Mouse (Mus musculus) testis, adult 2 months (tissue): ENCODE measurements around the gene Fbxo2. TPM values are rescaled to one million over a fixed set of nuclear protein-coding genes. Genes with fewer than 3 reads are reported as not detected.
A peak's percentile ranks its signal among the peaks of the same experiment; 100 is the strongest.

Experiments used
- H3K27ac ChIP-seq: fragments of 200-500 bp; 2 replicates; pipeline ENCODE4 v1.5.1; 2012; ENCODE audit warnings: low read depth, low read length; ENCODE audit not compliant: control insufficient read depth, insufficient read depth
- H3K27me3 ChIP-seq: fragments of 200-500 bp; 2 replicates; pipeline ENCODE4 v1.6.1; 2012; ENCODE audit warnings: mild to moderate bottlenecking, low read length, moderate library complexity; ENCODE audit not compliant: control insufficient read depth, insufficient read depth
- H3K36me3 ChIP-seq: fragments of 200-500 bp; 2 replicates; pipeline ENCODE4 v1.6.1; 2012; ENCODE audit warnings: mild to moderate bottlenecking, low read length; ENCODE audit not compliant: control insufficient read depth, insufficient read depth
- H3K4me1 ChIP-seq: fragments of 200-500 bp; 2 replicates; pipeline ENCODE4 v1.6.1; 2012; ENCODE audit warnings: low read length; ENCODE audit not compliant: control insufficient read depth, insufficient read depth
- H3K4me3 ChIP-seq: fragments of 200-500 bp; 2 replicates; pipeline ENCODE4 v1.5.1; 2012; ENCODE audit warnings: low read depth, mild to moderate bottlenecking, low read length, moderate library complexity, mixed read lengths; ENCODE audit not compliant: control insufficient read depth
- CTCF ChIP-seq: fragments of 200-500 bp; IDR thresholded peaks from 2 replicates; pipeline ENCODE4 v1.5.1; 2012; ENCODE audit warnings: low read depth, mild to moderate bottlenecking, inconsistent platforms, low read length, moderate library complexity; ENCODE audit not compliant: control insufficient read depth, insufficient read depth, insufficient replicate concordance
- POLR2A ChIP-seq: fragments of 200-500 bp; IDR thresholded peaks from 2 replicates; pipeline ENCODE4 v1.6.1; 2012; ENCODE audit warnings: low read depth, mild to moderate bottlenecking, inconsistent platforms, low read length, moderate library complexity; ENCODE audit not compliant: control insufficient read depth
- polyA plus RNA-seq: library from polyadenylated mRNA; depleted of rRNA; stranded (reverse); fragments of >200 nt; gene quantifications from 2 replicates; pipeline ENCODE4 v1.2.3, GENCODE M21; 2012

The Fbxo2 gene
- polyA plus RNA-seq, 1 experiment = 41.2 TPM

DNA sequence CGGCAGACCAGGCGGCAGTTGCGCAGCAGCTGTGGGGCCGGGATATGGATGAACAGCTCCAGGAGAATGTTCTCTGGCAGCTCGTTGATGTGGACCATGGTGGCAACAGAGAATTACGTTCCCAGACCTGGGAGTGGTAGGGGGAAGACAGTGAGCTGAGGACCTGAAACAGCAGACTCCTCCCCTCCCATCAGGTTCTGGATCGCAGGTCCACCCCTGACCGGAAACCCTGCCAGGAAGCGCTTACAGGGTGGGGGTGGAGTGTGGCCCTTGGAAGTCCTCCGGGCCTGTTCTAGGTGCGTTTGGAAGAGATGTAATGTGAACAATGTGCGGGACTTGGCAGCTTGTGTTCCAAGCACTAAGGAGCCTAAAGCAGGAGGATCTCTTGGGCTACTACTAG, 10.9 kb upstream of the Fbxo2 start:
- Histone ChIP-seq H3K4me1 (peaks cover 20% of the 10 kb centered on the region), H3K36me3 (no peaks in the 10 kb centered on the region; the same call in 1 of the 2 replicates), H3K27ac (peak overlapping the region; percentile 71; the same call in 1 of the 2 replicates), H3K4me3 (peak overlapping the region; percentile 74), H3K27me3 (no peaks in the 10 kb centered on the region)
- TF ChIP-seq POLR2A = no peak
- TF ChIP-seq CTCF = no peak

DNA sequence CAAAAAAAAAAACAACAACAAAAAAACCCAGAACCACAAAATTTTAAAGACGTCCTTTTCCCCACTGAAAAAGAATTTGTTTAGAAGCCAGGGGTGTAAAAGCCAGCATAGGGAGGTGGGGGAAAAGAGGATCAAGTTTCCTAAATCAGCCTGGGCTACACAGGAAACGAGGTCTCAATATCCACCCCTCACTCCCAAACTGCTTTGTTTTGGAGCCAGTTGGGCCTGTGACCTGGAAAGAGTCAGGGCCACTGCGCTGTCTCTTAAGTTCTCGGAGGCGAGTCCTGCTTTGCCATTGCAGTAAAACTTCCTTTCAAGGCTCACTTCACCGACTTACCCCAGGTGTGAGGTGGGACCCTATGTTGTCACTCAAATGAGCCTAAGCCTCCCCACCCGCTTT, 10.2 kb upstream of the Fbxo2 start:
- Histone ChIP-seq H3K27me3 (no peaks in the 10 kb centered on the region), H3K4me1 (peaks cover 20% of the 10 kb centered on the region), H3K27ac (no peak overlapping the region), H3K36me3 (no peaks in the 10 kb centered on the region; the same call in 1 of the 2 replicates), H3K4me3 (peak overlapping the region; percentile 74)
- TF ChIP-seq POLR2A = no peak
- no peak for TF ChIP-seq CTCF

DNA sequence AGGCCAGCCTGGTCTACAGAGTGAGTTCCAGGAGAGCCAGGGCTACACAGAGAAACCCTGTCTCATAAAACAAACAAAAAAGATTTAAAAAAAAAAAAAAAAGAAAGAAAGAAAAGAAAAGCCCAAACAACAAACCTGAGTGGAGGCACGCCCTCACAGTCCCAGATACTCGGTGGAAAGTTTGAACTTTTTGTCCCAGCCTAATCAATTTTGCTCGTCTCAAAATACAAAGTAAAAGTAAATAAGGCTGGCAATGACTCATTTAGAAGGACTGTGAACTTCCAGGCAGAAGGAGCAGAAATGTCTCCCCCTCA, 9.5 kb upstream of the Fbxo2 start:
- TF ChIP-seq CTCF (no peak), POLR2A (no peak)
- Histone ChIP-seq H3K36me3 (no peaks in the 10 kb centered on the region; the same call in 1 of the 2 replicates), H3K4me1 (peaks cover 20% of the 10 kb centered on the region), H3K27ac (no peak overlapping the region; the same call in 1 of the 2 replicates), H3K27me3 (no peaks in the 10 kb centered on the region), H3K4me3 (peak overlapping the region; percentile 95; the same call in 1 of the 2 replicates)

DNA sequence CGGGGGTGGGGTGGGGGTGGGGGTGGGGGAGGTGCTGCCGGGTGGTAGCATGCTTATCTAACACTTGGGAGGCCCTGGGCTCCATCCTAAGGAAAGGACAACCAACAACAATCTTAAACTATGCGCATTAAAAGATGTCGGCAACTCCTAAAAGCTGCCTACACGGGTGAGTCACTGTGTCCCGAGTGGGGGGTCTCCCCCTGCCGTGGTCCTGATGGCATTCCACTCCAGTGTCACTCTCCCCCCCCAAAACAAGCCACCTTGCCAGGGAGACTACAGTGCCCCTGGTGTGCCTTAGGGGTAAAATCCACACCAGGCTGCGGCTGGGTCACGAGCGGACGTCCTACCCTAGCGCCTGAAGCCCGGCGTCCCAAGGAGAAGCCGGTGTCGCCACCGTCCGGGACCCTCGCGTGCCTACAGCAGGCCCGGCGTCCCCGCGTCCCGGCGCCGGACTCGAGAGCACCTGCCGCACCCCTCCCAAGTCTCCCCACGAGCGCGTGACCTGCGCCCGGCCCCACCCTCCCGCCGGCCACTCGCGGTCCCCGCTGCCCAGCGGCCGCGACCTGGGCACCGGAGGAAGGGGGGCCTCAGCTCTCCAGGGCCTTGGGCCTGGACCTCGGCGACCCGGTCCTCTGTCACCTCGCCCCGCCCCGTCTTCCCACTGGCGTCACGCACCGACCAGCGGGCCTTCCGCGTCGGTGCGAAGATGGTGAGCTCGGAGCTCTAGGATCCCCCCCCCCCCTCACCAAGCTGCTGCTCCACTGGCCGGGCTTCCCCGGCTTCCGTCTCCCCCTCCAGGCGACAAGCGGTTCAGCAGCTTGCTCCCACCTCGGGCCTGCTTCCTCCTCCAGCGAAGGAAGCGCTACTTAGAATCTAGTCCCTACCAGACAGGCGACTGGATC, 8.9 kb upstream of the Fbxo2 start, which contains the start of gene Fbxo6:
Gene Fbxo6, minus strand, starts transcription at position 874 of the 902 bp plus-strand sequence.
- Histone ChIP-seq H3K27ac (peak within 1 kb of the TSS; percentile 88), H3K4me3 (peak within 1 kb of the TSS; percentile 95), H3K36me3 (no peaks in the 10 kb centered on the region; the same call in 1 of the 2 replicates), H3K4me1 (peaks cover 20% of the 10 kb centered on the region), H3K27me3 (no peaks in the 10 kb centered on the region)
- TF ChIP-seq CTCF = peak; percentile 31; the same call in 1 of the 2 replicates
- no peak for TF ChIP-seq POLR2A

DNA sequence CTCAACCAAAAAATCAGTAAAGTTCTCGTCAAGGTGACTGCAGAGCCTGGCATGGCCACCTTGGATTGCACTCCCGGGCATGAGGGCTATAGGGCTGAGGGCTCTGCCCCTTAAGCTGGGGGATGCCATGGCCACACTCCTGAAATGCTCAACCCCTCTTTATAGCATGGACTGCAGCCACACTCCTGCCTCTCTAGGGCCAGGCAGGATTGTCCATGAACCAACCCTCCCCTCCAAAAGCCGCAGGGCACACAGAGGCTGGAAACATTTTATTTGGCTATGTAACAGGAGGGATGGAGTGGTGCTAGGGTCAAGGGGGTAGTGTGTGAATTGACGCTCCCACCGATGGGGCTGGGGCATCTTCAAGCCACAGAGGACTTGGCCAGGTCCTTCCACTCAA, 7.9 kb upstream of the Fbxo2 start:
- peak overlapping the region; percentile 95 for H3K4me3 ChIP-seq
- no peaks in the 10 kb centered on the region for H3K27me3 ChIP-seq
- no peaks in the 10 kb centered on the region; the same call in 1 of the 2 replicates for H3K36me3 ChIP-seq
- no peak for TF ChIP-seq POLR2A
- no peak for TF ChIP-seq CTCF
- peaks cover 20% of the 10 kb centered on the region for H3K4me1 ChIP-seq
- H3K27ac ChIP-seq = peak overlapping the region; percentile 69

DNA sequence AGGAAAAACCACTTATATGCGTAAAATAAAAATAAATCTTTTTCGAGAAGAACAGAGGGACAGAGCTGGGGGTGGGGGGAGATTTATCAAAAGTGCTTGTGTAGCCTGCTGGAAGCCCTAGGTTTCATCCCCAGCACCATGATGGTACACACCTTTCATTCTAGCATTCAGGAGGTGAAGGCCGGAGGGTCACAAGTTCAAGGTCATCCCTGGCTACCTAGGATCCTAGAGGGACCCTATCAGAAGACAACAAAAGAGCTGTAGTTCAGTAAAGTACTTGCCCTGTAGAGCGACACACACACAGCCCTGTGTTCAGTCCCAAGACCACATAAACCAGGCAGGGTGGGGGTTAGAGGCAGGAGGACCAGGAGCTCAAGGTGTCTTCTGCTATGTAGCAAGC, 6.4 kb upstream of the Fbxo2 start:
- Histone ChIP-seq H3K27me3 (no peaks in the 10 kb centered on the region), H3K4me3 (no peak overlapping the region), H3K4me1 (peaks cover 25% of the 10 kb centered on the region), H3K36me3 (no peaks in the 10 kb centered on the region), H3K27ac (no peak overlapping the region)
- TF ChIP-seq CTCF = no peak
- no peak for TF ChIP-seq POLR2A

DNA sequence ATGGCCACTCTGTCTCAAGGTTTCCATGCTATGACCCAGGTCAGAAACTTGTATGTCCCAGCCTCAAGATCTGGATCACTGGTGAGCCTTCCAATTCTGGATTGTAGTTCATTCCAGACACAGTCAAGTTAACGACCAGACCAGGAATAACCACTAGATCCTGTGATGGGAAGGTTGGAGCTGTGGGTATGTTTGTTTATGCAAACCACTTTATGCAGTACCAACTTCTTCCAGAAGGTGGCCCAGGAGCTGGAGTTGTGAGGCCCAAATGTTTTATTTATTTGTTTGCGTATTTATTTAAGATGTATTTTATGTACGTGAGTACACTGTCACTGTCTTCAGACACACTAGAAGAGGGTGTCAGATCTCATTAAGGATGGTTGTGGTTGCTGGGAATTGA, 5.4 kb upstream of the Fbxo2 start:
- Histone ChIP-seq H3K27ac (no peak overlapping the region), H3K4me1 (peaks cover 21% of the 10 kb centered on the region), H3K27me3 (no peaks in the 10 kb centered on the region), H3K36me3 (no peaks in the 10 kb centered on the region), H3K4me3 (no peak overlapping the region)
- TF ChIP-seq POLR2A (no peak), CTCF (no peak)
